In the genomic region with DNA sequence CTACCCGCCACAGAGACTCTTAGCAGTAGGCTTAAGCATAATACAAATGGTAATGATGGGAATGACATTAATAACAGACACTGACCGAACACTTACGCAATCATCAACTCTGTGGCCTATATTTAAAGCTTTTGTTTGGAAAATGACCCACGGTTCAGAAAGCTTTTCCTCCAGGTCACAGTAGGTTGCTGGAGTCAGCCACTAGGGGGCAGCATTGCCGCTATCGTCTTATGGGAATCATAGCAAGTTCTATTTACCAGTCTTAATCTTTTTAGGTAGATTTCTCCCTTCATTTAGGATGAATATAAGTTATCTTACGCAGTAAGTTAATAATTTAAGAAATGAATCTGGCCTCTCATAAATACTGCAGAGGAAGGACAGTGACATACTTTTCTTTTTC, we compare ENCODE assay signal across 9 mouse cellular contexts.
DNase-seq lines count a peak whose midpoint lies in the region; ATAC-seq and TF ChIP-seq lines count a peak whose summit lies in the region.
"Had no signal": no experiment of that assay in that cellular context is flagged by ENCODE, and none has a peak within 500 bp of the region (broad histone marks: within the 10 kb centered on the region; RNA-seq: fewer than 3 reads in every experiment).

No protein-coding gene starts in this region.

- peaks cover 5% of the 10 kb centered on the region for H3K9me3 ChIP-seq in CH12.LX (replicated peaks; ENCODE audit: low read length)

- no peak overlapping the region for H3K4me2 ChIP-seq in CH12.LX (ENCODE audit: insufficient read depth, low read depth, poor library complexity, severe bottlenecking)

- no peak overlapping the region for H3K27ac ChIP-seq in CH12.LX (ENCODE audit: insufficient read depth, low read depth)
- H3K27ac ChIP-seq: macrophage had no signal

- no peaks in the 10 kb centered on the region for H3K79me2 ChIP-seq in CH12.LX (replicated peaks; ENCODE audit: control insufficient read depth, extremely low read depth, insufficient read depth, poor library complexity, severe bottlenecking)

- H3K4me3 ChIP-seq in CH12.LX (replicated peaks in 1 of 3; ENCODE audit: low read depth in 2 of 3, low read length in 2 of 3, poor library complexity in 1 of 3) = no peak overlapping the region

- TF ChIP-seq CTCF in CH12.LX (conservative IDR thresholded peaks at IDR 0.05 in 1 of 2, IDR thresholded peaks at IDR 0.05 in 1 of 2; ENCODE audit: low read depth in 2 of 2, low read length in 2 of 2) = peak; percentile 85 to 92

- dilution Hi-C loops in CH12.LX (cut with MboI; ENCODE audit: extremely low pct_ligation_motif_present, extremely low pct_unique_long_range_greater_than_20kb, low sequenced_read_pairs) = no loop called here

- H3K4me1 ChIP-seq in CH12.LX (ENCODE audit: control insufficient read depth in 1 of 2, insufficient read depth in 2 of 2) = peaks cover 4 to 32% of the 10 kb centered on the region in 2 experiments; a peak in 3 of 4 replicates

- in situ Hi-C loops in CH12.LX (cut with MboI; ENCODE audit: low pct_ligation_motif_present, low pct_unique_long_range_greater_than_20kb, low sequenced_read_pairs) = no loop called here

- H3K27me3 ChIP-seq in CH12.LX (replicated peaks) = no peaks in the 10 kb centered on the region

- H3K9ac ChIP-seq in CH12.LX (ENCODE audit: insufficient read depth, low read depth) = no peak overlapping the region

- ATAC-seq in cerebellum, adult (ENCODE audit: insufficient number of reproducible peaks, low FRiP score, low TSS enrichment) = no peak
- ATAC-seq in megakaryocyte, adult 5-6 weeks (ENCODE audit: poor library complexity, severe bottlenecking) = peak; percentile 45; the same call in 1 of the 2 replicates

- no peaks in the 10 kb centered on the region for H3K36me3 ChIP-seq in CH12.LX (replicated peaks in 1 of 2; ENCODE audit: control insufficient read depth in 1 of 2, insufficient read depth in 1 of 2, low read length in 1 of 2)

- no peak for TF ChIP-seq POLR2A in CH12.LX (IDR thresholded peaks at IDR 0.05; ENCODE audit: low read depth, low read length)

- DNase-seq in cerebellum, adult 11 months = peak; percentile 18
- DNase-seq in CH12.LX (ENCODE audit: extremely low read depth) = peak; percentile 76
- DNase-seq in brain, embryonic 18.5 days (ENCODE audit: low read depth, low spot score) = peak; percentile 24
- DNase-seq in frontal cortex, postnatal 36 days (ENCODE audit: low spot score in 2 of 2) = peak; percentile 53
- peak; percentile 8 to 54 for DNase-seq in layer of hippocampus, adult 8-10 months (ENCODE audit: low spot score in 2 of 2)
- peak; percentile 91 for DNase-seq in testis, postnatal 10 days (ENCODE audit: low spot score)

- TF ChIP-seq RAD21 in CH12.LX (IDR thresholded peaks at IDR 0.05; ENCODE audit: low read depth, low read length) = peak; percentile 87

- no peak for TF ChIP-seq EP300 in CH12.LX (IDR thresholded peaks at IDR 0.05; ENCODE audit: low read length)

TF ChIP-seq in CH12.LX, 34 proteins besides CTCF, POLR2A, EP300 and RAD21:
- TF ChIP-seq MEF2A (IDR thresholded peaks at IDR 0.05; ENCODE audit: borderline replicate concordance, low read depth, low read length) (no peak), ZC3H11A (IDR thresholded peaks at IDR 0.05; ENCODE audit: low read depth, low read length) (peak; percentile 66), SMC3 (IDR thresholded peaks at IDR 0.05; ENCODE audit: low read depth, low read length) (peak; percentile 93)

Comparison
In these comparisons a context has a peak if more than half of its experiments do, and no peak if none do; other contexts are left out.
1. DNase-seq: peak in every context shown above with its lines; median percentile 91 in testis, postnatal 10 days; 76 in CH12.LX; 53 in frontal cortex, postnatal 36 days; 31 in layer of hippocampus, adult 8-10 months; 24 in brain, embryonic 18.5 days; 18 in cerebellum, adult 11 months.